Mouse (Mus musculus): ENCODE data around the gene Larp1b. TPM values are rescaled to one million over a fixed set of nuclear protein-coding genes. Genes with fewer than 3 reads are reported as not detected.

Larp1b gene
- polyA plus RNA-seq, 1 experiment = 3.8 TPM

GRCm38 (mm10) chr3:41084421-41084820, 134.8 kb downstream of the Larp1b start:
- Histone ChIP-seq H3K27me3 (ENCODE audit: control insufficient read depth, insufficient read depth, low read length) (no peaks in the 10 kb centered on the region; the same call in 1 of the 2 replicates), H3K4me1 (ENCODE audit: control insufficient read depth, insufficient read depth, insufficient read length) (peaks cover 4% of the 10 kb centered on the region; the same call in 1 of the 2 replicates), H3K36me3 (ENCODE audit: control insufficient read depth, insufficient read depth, low read length) (no peaks in the 10 kb centered on the region), H3K27ac (ENCODE audit: insufficient read depth, low read length) (no peak overlapping the region), H3K4me3 (ENCODE audit: extremely low read depth, insufficient read depth, insufficient read length) (no peak overlapping the region)
- 94% methylated on average over 5 of the region's 5 CpGs for WGBS
- no peak for DNase-seq (ENCODE audit: low read depth in 1 of 2, low spot score in 2 of 2)
- TF ChIP-seq POLR2A (IDR thresholded peaks at IDR 0.05; ENCODE audit: low read depth, low read length) = no peak
- TF ChIP-seq CTCF (IDR thresholded peaks at IDR 0.05; ENCODE audit: extremely low read depth, insufficient read depth, insufficient read length, insufficient replicate concordance) = no peak

GRCm38 (mm10) chr3:41087071-41087470, 137.4 kb downstream of the Larp1b start:
- TF ChIP-seq POLR2A (IDR thresholded peaks at IDR 0.05; ENCODE audit: low read depth, low read length) (no peak), CTCF (IDR thresholded peaks at IDR 0.05; ENCODE audit: extremely low read depth, insufficient read depth, insufficient read length, insufficient replicate concordance) (no peak)
- Histone ChIP-seq H3K4me3 (ENCODE audit: extremely low read depth, insufficient read depth, insufficient read length) (no peak overlapping the region), H3K27me3 (ENCODE audit: control insufficient read depth, insufficient read depth, low read length) (no peaks in the 10 kb centered on the region; the same call in 1 of the 2 replicates), H3K36me3 (ENCODE audit: control insufficient read depth, insufficient read depth, low read length) (no peaks in the 10 kb centered on the region), H3K27ac (ENCODE audit: insufficient read depth, low read length) (no peak overlapping the region), H3K4me1 (ENCODE audit: control insufficient read depth, insufficient read depth, insufficient read length) (peaks cover 4% of the 10 kb centered on the region; the same call in 1 of the 2 replicates)
- DNase-seq (ENCODE audit: low read depth in 1 of 2, low spot score in 2 of 2) = no peak

Other genes with a start within 250 kb of the Larp1b start
- gene Slc25a31, start 241.0 kb upstream of the Larp1b start, polyA plus RNA-seq (2012; rRNA removed) = 0.11 and 0.13 TPM in 2 replicates
- gene Hspa4l, start 205.3 kb upstream of the Larp1b start, polyA plus RNA-seq (2012; rRNA removed) = 7.8 and 10.1 TPM in 2 replicates
- gene Plk4, start 149.8 kb upstream of the Larp1b start, polyA plus RNA-seq (2012; rRNA removed) = 2.7 and 3.3 TPM in 2 replicates
- gene Mfsd8, start 102.9 kb upstream of the Larp1b start, polyA plus RNA-seq (2012; rRNA removed) = 1.9 and 2.6 TPM in 2 replicates
- gene Abhd18, start 102.9 kb upstream of the Larp1b start, polyA plus RNA-seq (2012; rRNA removed) = 1.2 and 1.4 TPM in 2 replicates
- gene 1700034I23Rik, start 47.3 kb upstream of the Larp1b start, polyA plus RNA-seq (2012; rRNA removed) = not detected in 2 replicates
- gene Pgrmc2, start 133.2 kb downstream of the Larp1b start, polyA plus RNA-seq (2012; rRNA removed) = 9.2 and 9.9 TPM in 2 replicates